Mouse (Mus musculus) E14TG2a.4 (cell line): Measurements from ENCODE around the gene Slc25a21.

Source experiments
- H3K27me3 ChIP-seq: 2 replicates; pipeline ENCODE4 v1.6.1; 2014; ENCODE audit warnings: low read length, control low read depth; ENCODE audit not compliant: insufficient read depth
- H3K36me3 ChIP-seq: 2 replicates; pipeline ENCODE4 v1.6.1; 2014; ENCODE audit warnings: low read length, control low read depth; ENCODE audit not compliant: insufficient read depth
- H3K4me1 ChIP-seq: replicated peaks from 2 replicates; pipeline ENCODE4 v1.6.1; 2014; ENCODE audit warnings: low read depth, low read length, control low read depth
- H3K4me3 ChIP-seq: replicated peaks from 2 replicates; pipeline ENCODE4 v1.5.1; 2014; ENCODE audit warnings: mild to moderate bottlenecking, low read length
- H3K9me3 ChIP-seq: 2 replicates; pipeline ENCODE4 v1.6.1; 2014; ENCODE audit warnings: low read length, control low read depth
- CTCF ChIP-seq: conservative IDR thresholded peaks from 2 replicates; pipeline ENCODE4 v1.5.1; 2014; ENCODE audit warnings: low read length
- NANOG ChIP-seq: IDR thresholded peaks from 2 replicates; pipeline ENCODE4 v1.6.1; 2014; ENCODE audit warnings: borderline replicate concordance, low read length, mixed read lengths
- POU5F1 ChIP-seq: IDR thresholded peaks from 2 replicates; pipeline ENCODE4 v1.6.1; 2014; ENCODE audit warnings: low read length, borderline replicate concordance

Gene Slc25a21

GRCm38 (mm10) chr12:56870569-56870968 lies 326.7 kb downstream of the Slc25a21 start:
- H3K4me1 ChIP-seq, result no peaks in the 10 kb centered on the region
- H3K4me3 ChIP-seq, result no peak overlapping the region
- no peaks in the 10 kb centered on the region for H3K9me3 ChIP-seq
- TF ChIP-seq NANOG (no peak), CTCF (no peak), POU5F1 (no peak)
- no peaks in the 10 kb centered on the region for H3K27me3 ChIP-seq
- H3K36me3 ChIP-seq, result no peaks in the 10 kb centered on the region

DNA sequence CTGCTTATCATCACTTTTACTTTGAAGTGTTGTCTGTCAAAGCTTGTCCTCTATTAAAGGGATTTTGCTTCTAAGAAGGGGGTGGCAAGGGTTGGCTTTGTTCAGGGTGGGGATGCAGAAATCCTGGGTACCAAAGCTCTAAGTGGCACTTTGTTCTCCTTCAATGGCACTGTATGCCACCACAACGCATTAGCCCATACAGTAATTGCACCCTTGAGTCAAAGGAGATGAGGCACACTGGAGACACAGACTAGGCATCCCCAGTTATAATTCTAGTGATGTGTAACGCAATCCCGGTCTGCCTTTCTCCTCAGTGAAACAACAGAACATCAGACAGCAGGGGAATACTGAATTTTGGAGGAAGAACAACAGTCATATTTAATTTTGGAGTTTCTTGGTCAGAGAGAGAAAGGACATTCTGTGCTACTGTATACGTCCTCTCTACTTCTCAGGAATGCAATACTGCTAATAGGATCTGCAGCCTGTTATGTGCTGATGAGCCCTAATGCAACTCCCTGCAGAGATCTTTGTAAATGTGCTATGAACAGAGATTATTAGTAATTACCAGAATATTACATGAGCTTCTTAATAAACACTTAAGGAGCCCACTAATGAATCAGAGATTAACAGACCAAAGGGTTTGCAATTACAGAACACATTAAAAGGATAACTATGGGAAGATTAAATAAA lies 333.3 kb downstream of the Slc25a21 start:
- Histone ChIP-seq H3K4me1 (no peaks in the 10 kb centered on the region), H3K4me3 (no peak overlapping the region), H3K27me3 (no peaks in the 10 kb centered on the region), H3K9me3 (no peaks in the 10 kb centered on the region), H3K36me3 (no peaks in the 10 kb centered on the region)
- TF ChIP-seq CTCF (no peak), NANOG (no peak), POU5F1 (no peak)

DNA sequence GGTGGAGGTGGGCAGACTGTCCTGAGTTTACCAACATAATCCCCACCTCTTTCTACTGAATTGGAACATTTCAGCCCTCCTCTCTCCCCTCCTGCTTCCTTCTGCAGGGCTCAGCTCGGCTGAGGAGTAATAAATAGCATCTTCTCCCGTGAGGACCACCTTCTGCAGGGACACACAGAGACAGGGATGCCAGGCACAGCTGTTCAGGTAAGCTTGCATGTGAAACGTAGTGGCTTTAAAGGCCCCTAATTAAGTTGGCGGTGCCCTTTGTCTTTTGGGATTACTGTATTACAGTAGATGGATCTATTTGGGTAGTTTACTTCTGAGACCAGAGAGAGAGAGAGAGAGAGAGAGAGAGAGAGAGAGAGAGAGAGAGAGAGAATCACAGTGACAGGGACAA lies 344.6 kb downstream of the Slc25a21 start:
- no peak overlapping the region for H3K4me3 ChIP-seq
- TF ChIP-seq CTCF (no peak), POU5F1 (no peak), NANOG (no peak)

DNA sequence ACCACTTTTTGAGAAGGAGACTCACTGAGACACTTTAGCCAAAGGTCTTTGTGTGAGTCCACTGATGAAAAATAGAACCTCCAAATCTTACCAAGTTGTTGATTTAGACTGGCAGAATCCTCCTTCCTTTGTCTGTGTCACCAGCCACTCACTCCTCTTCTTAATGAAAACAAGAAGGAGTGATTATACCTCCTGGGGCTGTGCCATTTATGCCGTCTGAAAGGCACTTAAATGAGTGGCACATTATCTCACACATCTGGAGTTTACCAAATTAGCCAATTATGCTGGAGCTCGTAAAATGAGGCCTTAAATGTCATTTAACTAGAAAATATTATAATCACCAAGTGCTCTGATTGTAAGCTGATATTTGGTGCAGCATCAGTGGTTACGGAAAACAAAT lies 345.8 kb downstream of the Slc25a21 start:
- Histone ChIP-seq H3K4me3 (no peak overlapping the region), H3K4me1 (no peaks in the 10 kb centered on the region)
- TF ChIP-seq POU5F1 (no peak), NANOG (no peak), CTCF (no peak)

More for the DNA sequence above, 344.6 kb downstream of the Slc25a21 start:
- Histone ChIP-seq H3K27me3 (no peaks in the 10 kb centered on the region), H3K4me1 (no peaks in the 10 kb centered on the region), H3K36me3 (no peaks in the 10 kb centered on the region), H3K9me3 (no peaks in the 10 kb centered on the region)

GRCm38 (mm10) chr12:56829945-56830344 lies 367.3 kb downstream of the Slc25a21 start:
- no peak overlapping the region for H3K4me3 ChIP-seq
- H3K36me3 ChIP-seq, result no peaks in the 10 kb centered on the region
- TF ChIP-seq POU5F1 (no peak), CTCF (no peak), NANOG (no peak)
- no peaks in the 10 kb centered on the region for H3K27me3 ChIP-seq
- H3K9me3 ChIP-seq, result peaks cover 3% of the 10 kb centered on the region; the same call in 1 of the 2 replicates
- 0 out of 2 replicates have a peak, but pooled peaks cover 7% of the 10 kb centered on the region for H3K4me1 ChIP-seq

More for the DNA sequence above, 345.8 kb downstream of the Slc25a21 start:
- H3K9me3 ChIP-seq, result no peaks in the 10 kb centered on the region
- H3K36me3 ChIP-seq, result no peaks in the 10 kb centered on the region
- no peaks in the 10 kb centered on the region for H3K27me3 ChIP-seq

GRCm38 (mm10) chr12:56829455-56829883 lies 367.8 kb downstream of the Slc25a21 start:
- H3K4me1 ChIP-seq, result 0 out of 2 replicates have a peak, but pooled peaks cover 7% of the 10 kb centered on the region
- no peaks in the 10 kb centered on the region for H3K27me3 ChIP-seq
- no peak for TF ChIP-seq CTCF
- no peak for TF ChIP-seq POU5F1
- TF ChIP-seq NANOG, result no peak
- peaks cover 3% of the 10 kb centered on the region; the same call in 1 of the 2 replicates for H3K9me3 ChIP-seq
- H3K4me3 ChIP-seq, result no peak overlapping the region
- no peaks in the 10 kb centered on the region for H3K36me3 ChIP-seq

GRCm38 (mm10) chr12:56827808-56828384 lies 369.4 kb downstream of the Slc25a21 start:
- Histone ChIP-seq H3K4me1 (0 out of 2 replicates have a peak, but pooled peaks cover 7% of the 10 kb centered on the region), H3K9me3 (peaks cover 3% of the 10 kb centered on the region; the same call in 1 of the 2 replicates), H3K36me3 (no peaks in the 10 kb centered on the region), H3K4me3 (no peak overlapping the region), H3K27me3 (no peaks in the 10 kb centered on the region)
- TF ChIP-seq POU5F1, result no peak
- TF ChIP-seq CTCF, result no peak
- TF ChIP-seq NANOG, result no peak

DNA sequence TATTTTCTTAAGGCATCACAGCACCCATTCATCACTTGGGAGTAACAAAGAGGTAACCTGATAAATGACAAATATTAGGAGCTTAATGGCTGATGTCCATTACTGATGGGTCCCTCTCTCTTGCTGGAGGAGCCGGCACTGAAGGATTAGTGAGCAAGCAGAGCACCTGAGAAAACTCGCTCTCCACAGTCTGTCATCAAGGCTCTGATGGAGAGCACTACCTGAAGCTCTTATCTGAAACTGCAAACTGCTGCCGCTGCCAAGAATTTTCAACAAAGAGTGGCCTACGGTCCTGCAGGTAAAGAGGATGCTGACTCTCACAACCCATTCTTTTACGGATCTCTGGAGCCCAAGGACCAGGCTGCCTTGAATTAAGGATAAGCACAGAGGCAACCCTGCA lies 372.6 kb downstream of the Slc25a21 start:
- no peaks in the 10 kb centered on the region for H3K27me3 ChIP-seq
- no peaks in the 10 kb centered on the region for H3K36me3 ChIP-seq
- TF ChIP-seq NANOG (no peak), CTCF (no peak), POU5F1 (no peak)
- H3K4me1 ChIP-seq, result 0 out of 2 replicates have a peak, but pooled peaks cover 7% of the 10 kb centered on the region
- H3K9me3 ChIP-seq, result no peaks in the 10 kb centered on the region
- H3K4me3 ChIP-seq, result no peak overlapping the region

DNA sequence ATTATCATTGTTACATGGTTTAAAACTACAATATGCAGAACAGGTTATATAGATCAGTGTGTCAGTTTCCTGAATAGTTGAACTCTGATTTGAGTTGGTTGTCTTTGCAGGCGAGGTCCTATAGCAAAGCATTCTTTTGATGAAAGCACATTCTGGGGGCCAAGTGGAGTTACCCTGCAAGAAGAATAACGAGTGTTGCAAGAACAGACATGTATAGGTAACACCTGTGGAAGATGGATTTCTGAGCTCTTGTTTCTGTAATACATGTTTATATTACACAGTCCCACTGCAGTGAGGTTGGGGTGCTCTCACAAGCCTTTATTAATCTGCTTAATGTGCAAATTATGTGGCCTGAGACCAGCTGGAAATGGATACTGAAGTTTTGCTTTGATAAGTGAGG lies 375.1 kb downstream of the Slc25a21 start:
- Histone ChIP-seq H3K4me3 (no peak overlapping the region), H3K9me3 (no peaks in the 10 kb centered on the region)
- TF ChIP-seq CTCF, result no peak
- no peak for TF ChIP-seq POU5F1
- TF ChIP-seq NANOG, result no peak

More for the DNA sequence above, 375.1 kb downstream of the Slc25a21 start:
- H3K27me3 ChIP-seq, result no peaks in the 10 kb centered on the region
- H3K36me3 ChIP-seq, result no peaks in the 10 kb centered on the region
- H3K4me1 ChIP-seq, result no peaks in the 10 kb centered on the region
